In genomic region chr2:32911639-32912182, GRCm38 (mm10) we compare ENCODE assay signal across 17 mouse cellular contexts. TPM values are rescaled to one million over a fixed set of nuclear protein-coding genes. Genes with fewer than 3 reads are reported as not detected.
DNase-seq lines count a peak whose midpoint lies in the region; ATAC-seq and TF ChIP-seq lines count a peak whose summit lies in the region.
"Had no signal": no experiment of that assay in that cellular context is flagged by ENCODE, and none has a peak within 500 bp of the region (broad histone marks: within the 10 kb centered on the region; RNA-seq: fewer than 3 reads in every experiment).

No protein-coding gene starts in this region.

- H3K4me1 ChIP-seq in cerebellum, adult 2 months (ENCODE audit: control insufficient read depth, insufficient read depth, low read length), result peaks cover 9% of the 10 kb centered on the region
- peaks cover 69% of the 10 kb centered on the region for H3K4me1 ChIP-seq in heart, embryonic 13.5 days
- H3K4me1 ChIP-seq in midbrain, embryonic 14.5 days (ENCODE audit: control insufficient read depth, insufficient read depth, low read length), result peaks cover 11% of the 10 kb centered on the region
- H3K4me1 ChIP-seq in midbrain, embryonic 16.5 days (ENCODE audit: control insufficient read depth, insufficient read depth, low read length), result peaks cover 16% of the 10 kb centered on the region

- no peaks in the 10 kb centered on the region for H3K9me3 ChIP-seq in heart, embryonic 13.5 days
- H3K9me3 ChIP-seq in midbrain, embryonic 14.5 days (ENCODE audit: control insufficient read depth, low read length), result no peaks in the 10 kb centered on the region
- H3K9me3 ChIP-seq in midbrain, embryonic 16.5 days (replicated peaks; ENCODE audit: control insufficient read depth, low read length, poor library complexity, severe bottlenecking), result no peaks in the 10 kb centered on the region
- H3K9me3 ChIP-seq: forebrain, embryonic 15.5 days; heart, embryonic 15.5 days; limb, embryonic 12.5 days; liver, embryonic 15.5 days had no signal

- H3K27ac ChIP-seq in cerebellum, adult 2 months (ENCODE audit: insufficient read depth, low read length), result no peak overlapping the region
- H3K27ac ChIP-seq in heart, embryonic 13.5 days (replicated peaks), result 0 out of 2 replicates have a peak overlapping the region, but pooled peaks have one; percentile 17
- no peak overlapping the region for H3K27ac ChIP-seq in midbrain, embryonic 14.5 days (replicated peaks; ENCODE audit: low read depth, low read length)
- H3K27ac ChIP-seq in midbrain, embryonic 16.5 days (ENCODE audit: low read length), result no peak overlapping the region
- H3K27ac ChIP-seq: forebrain, embryonic 15.5 days; gastrocnemius, adult 2 months; heart, embryonic 15.5 days; limb, embryonic 12.5 days; liver, embryonic 15.5 days had no signal

- TF ChIP-seq POLR2A in cerebellum, adult 2 months (IDR thresholded peaks at IDR 0.05; ENCODE audit: borderline replicate concordance, insufficient read depth, low read length), result no peak

- H3K4me2 ChIP-seq in heart, embryonic 13.5 days, result no peak overlapping the region
- H3K4me2 ChIP-seq in midbrain, embryonic 14.5 days (ENCODE audit: low read length), result no peak overlapping the region
- H3K4me2 ChIP-seq in midbrain, embryonic 16.5 days (ENCODE audit: low read length), result no peak overlapping the region
- H3K4me2 ChIP-seq: forebrain, embryonic 15.5 days; heart, embryonic 15.5 days; limb, embryonic 12.5 days; liver, embryonic 15.5 days; lung, embryonic 14.5 days; midbrain, embryonic 11.5 days had no signal

- no peak overlapping the region for H3K9ac ChIP-seq in heart, embryonic 13.5 days
- H3K9ac ChIP-seq in midbrain, embryonic 14.5 days (replicated peaks; ENCODE audit: low read length), result no peak overlapping the region
- H3K9ac ChIP-seq in midbrain, embryonic 16.5 days (ENCODE audit: low read depth, low read length), result no peak overlapping the region
- H3K9ac ChIP-seq: forebrain, embryonic 15.5 days; heart, embryonic 15.5 days; limb, embryonic 12.5 days; liver, embryonic 15.5 days; lung, embryonic 14.5 days had no signal

- no peaks in the 10 kb centered on the region for H3K27me3 ChIP-seq in cerebellum, adult 2 months (ENCODE audit: control insufficient read depth, insufficient read depth, low read length)
- H3K27me3 ChIP-seq in heart, embryonic 13.5 days (replicated peaks), result no peaks in the 10 kb centered on the region
- no peaks in the 10 kb centered on the region for H3K27me3 ChIP-seq in midbrain, embryonic 14.5 days (ENCODE audit: control insufficient read depth, insufficient read depth, low read length)
- H3K27me3 ChIP-seq in midbrain, embryonic 16.5 days (ENCODE audit: control insufficient read depth, insufficient read depth, low read depth, low read length), result no peaks in the 10 kb centered on the region
- H3K27me3 ChIP-seq: forebrain, embryonic 15.5 days; heart, embryonic 15.5 days; limb, embryonic 12.5 days; liver, embryonic 15.5 days had no signal

- no peak for ATAC-seq in heart, embryonic 13.5 days (ENCODE audit: extremely low read depth, insufficient number of reproducible peaks, low FRiP score, low TSS enrichment)
- ATAC-seq in midbrain, embryonic 14.5 days (ENCODE audit: low FRiP score, low TSS enrichment), result no peak
- ATAC-seq in midbrain, embryonic 16.5 days, result no peak
- ATAC-seq in activated CD4-positive, CD25-positive, alpha-beta regulatory T cell, adult 4 months, result no peak
- ATAC-seq: intestine, embryonic 16.5 days had no signal

- H3K36me3 ChIP-seq in heart, embryonic 13.5 days, result peaks cover 56% of the 10 kb centered on the region
- H3K36me3 ChIP-seq in midbrain, embryonic 14.5 days (ENCODE audit: control insufficient read depth, insufficient read depth, low read length), result peaks cover 39% of the 10 kb centered on the region
- peaks cover 14% of the 10 kb centered on the region for H3K36me3 ChIP-seq in midbrain, embryonic 16.5 days (ENCODE audit: control insufficient read depth, insufficient read depth, low read length)

- peak; percentile 27 for DNase-seq in cerebellum, adult 9-11 months
- no peak for DNase-seq in cerebellum, adult 2 months
- no peak for DNase-seq in heart, adult 9 months (ENCODE audit: low spot score in 2 of 2)
- peak; percentile 16 for DNase-seq in midbrain, embryonic 14.5 days
- DNase-seq in kidney, adult 8-10 months, result no peak

- no peak overlapping the region for H3K4me3 ChIP-seq in cerebellum, adult 2 months (replicated peaks; ENCODE audit: insufficient read depth, low read depth, low read length)
- H3K4me3 ChIP-seq in heart, embryonic 13.5 days, result no peak overlapping the region
- H3K4me3 ChIP-seq in midbrain, embryonic 14.5 days (replicated peaks; ENCODE audit: low read depth, low read length), result no peak overlapping the region
- H3K4me3 ChIP-seq in midbrain, embryonic 16.5 days (ENCODE audit: low read depth, low read length), result no peak overlapping the region
- H3K4me3 ChIP-seq: forebrain, embryonic 15.5 days; gastrocnemius, adult 2 months; heart, adult 2 months; heart, embryonic 15.5 days; limb, embryonic 12.5 days; liver, embryonic 15.5 days had no signal

- no peak for TF ChIP-seq CTCF in cerebellum, adult 2 months (IDR thresholded peaks at IDR 0.05; ENCODE audit: borderline replicate concordance, insufficient read depth, low read depth, low read length)

- 69% methylated on average over 7 of the region's 7 CpGs for WGBS in cerebellum, adult 2 months
- 73% methylated on average over 7 of the region's 7 CpGs for WGBS in heart, embryonic 13.5 days
- WGBS in midbrain, embryonic 14.5 days, result 85% methylated on average over 7 of the region's 7 CpGs
- WGBS in midbrain, embryonic 16.5 days, result 85% methylated on average over 7 of the region's 7 CpGs

RNA-seq across cellular contexts. Expression of gene Fam129b, which starts 35.8 kb away (rescaled TPM):
- 23.9 and 24.5 TPM in 2 replicates for polyA plus RNA-seq in cerebellum, adult 2 months (2012; rRNA removed)
- 46.4 and 47.1 TPM in 2 replicates for polyA plus RNA-seq in heart, embryonic 13.5 days (2015; fragmentation: Nextera tagmentation; extraction: Ambion mirVana)
- polyA plus RNA-seq in midbrain, embryonic 14.5 days (2014; fragmentation: Nextera tagmentation; extraction: Ambion mirVana), result 13.6 and 19.8 TPM in 2 replicates
- 25.3 and 27.4 TPM in 2 replicates for polyA plus RNA-seq in midbrain, embryonic 16.5 days (2015; fragmentation: Nextera tagmentation; extraction: Ambion mirVana)
- 1 to 10 TPM; 1.3 to 2.1 TPM for polyA plus RNA-seq in activated CD4-positive, CD25-positive, alpha-beta regulatory T cell, adult 4 months (2017; shearing (Covaris generic))

RNA-seq across cellular contexts. Expression of gene Rpl12, which starts 49.6 kb away (rescaled TPM):
- polyA plus RNA-seq in cerebellum, adult 2 months (2012; rRNA removed), result 257 and 289 TPM in 2 replicates
- 108 and 112 TPM in 2 replicates for polyA plus RNA-seq in heart, embryonic 13.5 days (2015; fragmentation: Nextera tagmentation; extraction: Ambion mirVana)
- 105 and 110 TPM in 2 replicates for polyA plus RNA-seq in midbrain, embryonic 14.5 days (2014; fragmentation: Nextera tagmentation; extraction: Ambion mirVana)
- polyA plus RNA-seq in midbrain, embryonic 16.5 days (2015; fragmentation: Nextera tagmentation; extraction: Ambion mirVana), result 76.2 and 81.9 TPM in 2 replicates
- polyA plus RNA-seq in activated CD4-positive, CD25-positive, alpha-beta regulatory T cell, adult 4 months (2017; shearing (Covaris generic)), result 100 to 1,000 TPM in 1 of 2 experiments, 10 to 100 TPM in 1; 52.9 to 648 TPM

RNA-seq across cellular contexts. Expression of gene Lrsam1, which starts 49.7 kb away (rescaled TPM):
- 32.8 and 36.7 TPM in 2 replicates for polyA plus RNA-seq in cerebellum, adult 2 months (2012; rRNA removed)
- 8.1 and 9.6 TPM in 2 replicates for polyA plus RNA-seq in heart, embryonic 13.5 days (2015; fragmentation: Nextera tagmentation; extraction: Ambion mirVana)
- 19.8 and 20.2 TPM in 2 replicates for polyA plus RNA-seq in midbrain, embryonic 14.5 days (2014; fragmentation: Nextera tagmentation; extraction: Ambion mirVana)
- 24.7 and 29.0 TPM in 2 replicates for polyA plus RNA-seq in midbrain, embryonic 16.5 days (2015; fragmentation: Nextera tagmentation; extraction: Ambion mirVana)
- polyA plus RNA-seq in activated CD4-positive, CD25-positive, alpha-beta regulatory T cell, adult 4 months (2017; shearing (Covaris generic)), result 1 to 10 TPM; 4.1 to 4.7 TPM

Comparison
In these comparisons a context has a peak if more than half of its experiments do, and no peak if none do; other contexts are left out.
1. DNase-seq: peak in cerebellum, adult 9-11 months (single experiment) and midbrain, embryonic 14.5 days (single experiment); none in cerebellum, adult 2 months (0 of 2), heart, adult 9 months (0 of 2) and kidney, adult 8-10 months (0 of 2).